Mouse (Mus musculus): Measurements from ENCODE around the gene Mrm1. TPM values are rescaled to one million over a fixed set of nuclear protein-coding genes. Genes with fewer than 3 reads are reported as not detected.
A peak's percentile ranks its signal among the peaks of the same experiment; 100 is the strongest.

Gene Mrm1
- polyA plus RNA-seq, 1 experiment from 2014 or later, result 18.5 TPM

DNA sequence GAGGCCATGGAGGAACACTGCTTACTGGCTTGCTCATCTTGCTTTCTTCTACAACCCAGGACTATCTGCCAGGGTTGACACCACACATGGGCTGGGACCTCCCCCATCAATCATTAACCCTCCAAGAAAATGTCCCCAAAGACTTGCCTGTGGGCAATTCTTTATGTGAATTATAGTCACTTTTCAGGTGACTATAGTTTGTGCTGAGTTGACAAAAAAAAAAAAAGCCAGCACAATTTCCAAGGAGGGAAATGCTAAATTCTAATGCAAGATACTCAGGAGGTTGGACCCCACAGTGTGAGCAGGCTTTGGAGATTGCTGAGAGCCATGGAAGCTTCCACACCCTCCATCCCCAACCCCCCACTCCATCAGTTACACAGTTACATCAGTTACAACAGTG is 25.8 kb downstream of the Mrm1 start:
- Histone ChIP-seq H3K36me3 (ENCODE audit: control insufficient read depth, insufficient read depth, low read length) (no peaks in the 10 kb centered on the region), H3K4me3 (ENCODE audit: low read depth, low read length) (no peak overlapping the region), H3K9ac (ENCODE audit: low read depth, low read length) (no peak overlapping the region), H3K27ac (ENCODE audit: low read length) (no peak overlapping the region), H3K27me3 (ENCODE audit: control insufficient read depth, insufficient read depth, low read depth, low read length) (0 out of 2 replicates have a peak, but pooled peaks cover 2% of the 10 kb centered on the region), H3K4me1 (ENCODE audit: control insufficient read depth, insufficient read depth, low read length) (peaks cover 4% of the 10 kb centered on the region; the same call in 1 of the 2 replicates), H3K4me2 (ENCODE audit: low read length) (no peak overlapping the region), H3K9me3 (replicated peaks; ENCODE audit: control insufficient read depth, low read length, poor library complexity, severe bottlenecking) (no peaks in the 10 kb centered on the region)
- ATAC-seq, result no peak

- H3K27ac ChIP-seq (ENCODE audit: low read length), result no peak overlapping the region
- no peaks in the 10 kb centered on the region for H3K9me3 ChIP-seq (replicated peaks; ENCODE audit: control insufficient read depth, low read length, poor library complexity, severe bottlenecking)
- no peak overlapping the region for H3K4me2 ChIP-seq (ENCODE audit: low read length)
- peaks cover 6% of the 10 kb centered on the region; the same call in 1 of the 2 replicates for H3K4me1 ChIP-seq (ENCODE audit: control insufficient read depth, insufficient read depth, low read length)
- H3K27me3 ChIP-seq (ENCODE audit: control insufficient read depth, insufficient read depth, low read depth, low read length), result 0 out of 2 replicates have a peak, but pooled peaks cover 2% of the 10 kb centered on the region
- no peak overlapping the region for H3K9ac ChIP-seq (ENCODE audit: low read depth, low read length)
- no peak overlapping the region for H3K4me3 ChIP-seq (ENCODE audit: low read depth, low read length)
- 43% methylated on average over 6 of the region's 6 CpGs for WGBS
- ATAC-seq, result no peak
- no peaks in the 10 kb centered on the region for H3K36me3 ChIP-seq (ENCODE audit: control insufficient read depth, insufficient read depth, low read length)
These were observed 28.9 kb downstream of the Mrm1 start for GRCm38 (mm10) chr11:84790383-84790782.

GRCm38 (mm10) chr11:84780143-84780870 is 39.0 kb downstream of the Mrm1 start:
- Histone ChIP-seq H3K4me2 (ENCODE audit: low read length) (peak overlapping the region; percentile 29), H3K4me1 (ENCODE audit: control insufficient read depth, insufficient read depth, low read length) (peaks cover 17% of the 10 kb centered on the region), H3K36me3 (ENCODE audit: control insufficient read depth, insufficient read depth, low read length) (no peaks in the 10 kb centered on the region), H3K9ac (ENCODE audit: low read depth, low read length) (no peak overlapping the region), H3K4me3 (ENCODE audit: low read depth, low read length) (no peak overlapping the region), H3K9me3 (replicated peaks; ENCODE audit: control insufficient read depth, low read length, poor library complexity, severe bottlenecking) (no peaks in the 10 kb centered on the region), H3K27ac (ENCODE audit: low read length) (no peak overlapping the region), H3K27me3 (ENCODE audit: control insufficient read depth, insufficient read depth, low read depth, low read length) (no peaks in the 10 kb centered on the region)
- 0 out of 2 replicates have a peak, but pooled peaks have one; percentile 32 for ATAC-seq
- 3% methylated on average over 19 of the region's 19 CpGs for WGBS

- Histone ChIP-seq H3K4me2 (ENCODE audit: low read length) (no peak overlapping the region), H3K9me3 (replicated peaks; ENCODE audit: control insufficient read depth, low read length, poor library complexity, severe bottlenecking) (no peaks in the 10 kb centered on the region), H3K27ac (ENCODE audit: low read length) (peak overlapping the region; percentile 50), H3K4me3 (ENCODE audit: low read depth, low read length) (no peak overlapping the region), H3K27me3 (ENCODE audit: control insufficient read depth, insufficient read depth, low read depth, low read length) (no peaks in the 10 kb centered on the region; the same call in 1 of the 2 replicates), H3K4me1 (ENCODE audit: control insufficient read depth, insufficient read depth, low read length) (peaks cover 20% of the 10 kb centered on the region), H3K36me3 (ENCODE audit: control insufficient read depth, insufficient read depth, low read length) (no peaks in the 10 kb centered on the region), H3K9ac (ENCODE audit: low read depth, low read length) (peak overlapping the region; percentile 40; the same call in 1 of the 2 replicates)
- peak; percentile 52; the same call in 1 of the 2 replicates for ATAC-seq
- WGBS, result 3% methylated on average over 4 of the region's 4 CpGs
These were observed 43.8 kb downstream of the Mrm1 start for GRCm38 (mm10) chr11:84775560-84775959.

DNA sequence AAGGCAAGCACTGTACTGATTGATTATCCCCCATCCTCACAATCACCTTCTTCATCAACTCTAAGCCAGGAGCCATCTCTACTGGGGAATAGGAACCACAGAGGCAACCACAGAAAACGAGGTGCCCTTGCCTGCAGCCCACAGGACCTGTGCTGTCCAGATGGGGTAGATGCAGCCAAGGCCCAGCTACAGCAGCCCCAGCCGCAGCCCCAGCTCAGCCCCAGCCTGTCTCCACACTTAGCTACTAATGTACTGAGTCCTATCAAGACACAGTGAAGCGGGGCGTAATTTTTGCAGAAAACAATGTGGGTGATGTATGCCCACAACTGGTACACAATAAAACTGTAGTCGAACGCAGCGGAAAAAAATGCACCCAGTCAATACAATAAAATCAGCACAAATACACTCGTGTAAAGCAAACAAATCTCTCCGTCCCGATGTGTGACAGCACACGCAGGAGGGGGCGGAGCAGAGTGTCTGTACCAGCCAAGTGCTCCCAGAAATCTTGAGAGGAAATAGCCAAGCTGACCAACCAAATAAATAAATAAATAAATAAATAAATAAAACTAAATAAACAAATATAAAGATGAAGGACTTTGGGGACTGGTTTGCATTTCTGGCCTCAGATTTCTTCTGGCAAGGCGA is 44.3 kb downstream of the Mrm1 start:
- Histone ChIP-seq H3K9ac (ENCODE audit: low read depth, low read length) (no peak overlapping the region), H3K4me1 (ENCODE audit: control insufficient read depth, insufficient read depth, low read length) (peaks cover 15% of the 10 kb centered on the region), H3K27ac (ENCODE audit: low read length) (peak overlapping the region; percentile 50; the same call in 1 of the 2 replicates), H3K9me3 (replicated peaks; ENCODE audit: control insufficient read depth, low read length, poor library complexity, severe bottlenecking) (no peaks in the 10 kb centered on the region), H3K36me3 (ENCODE audit: control insufficient read depth, insufficient read depth, low read length) (no peaks in the 10 kb centered on the region), H3K27me3 (ENCODE audit: control insufficient read depth, insufficient read depth, low read depth, low read length) (no peaks in the 10 kb centered on the region; the same call in 1 of the 2 replicates), H3K4me2 (ENCODE audit: low read length) (no peak overlapping the region), H3K4me3 (ENCODE audit: low read depth, low read length) (no peak overlapping the region)
- 37% methylated on average over 13 of the region's 13 CpGs for WGBS
- ATAC-seq, result no peak

- H3K27me3 ChIP-seq (ENCODE audit: control insufficient read depth, insufficient read depth, low read depth, low read length), result no peaks in the 10 kb centered on the region
- ATAC-seq, result no peak
- no peak overlapping the region for H3K4me2 ChIP-seq (ENCODE audit: low read length)
- no peaks in the 10 kb centered on the region for H3K36me3 ChIP-seq (ENCODE audit: control insufficient read depth, insufficient read depth, low read length)
- H3K4me3 ChIP-seq (ENCODE audit: low read depth, low read length), result no peak overlapping the region
- H3K27ac ChIP-seq (ENCODE audit: low read length), result no peak overlapping the region
- peaks cover 11% of the 10 kb centered on the region for H3K4me1 ChIP-seq (ENCODE audit: control insufficient read depth, insufficient read depth, low read length)
- no peak overlapping the region for H3K9ac ChIP-seq (ENCODE audit: low read depth, low read length)
- 76% methylated on average over 6 of the region's 6 CpGs for WGBS
- H3K9me3 ChIP-seq (replicated peaks; ENCODE audit: control insufficient read depth, low read length, poor library complexity, severe bottlenecking), result no peaks in the 10 kb centered on the region
These were observed 51.4 kb downstream of the Mrm1 start for GRCm38 (mm10) chr11:84767898-84768297.

GRCm38 (mm10) chr11:84765125-84765524 is 54.2 kb downstream of the Mrm1 start:
- H3K4me1 ChIP-seq (ENCODE audit: control insufficient read depth, insufficient read depth, low read length), result peaks cover 26% of the 10 kb centered on the region
- ATAC-seq, result no peak
- H3K9ac ChIP-seq (ENCODE audit: low read depth, low read length), result no peak overlapping the region
- no peak overlapping the region for H3K4me2 ChIP-seq (ENCODE audit: low read length)
- 35% methylated on average over 5 of the region's 5 CpGs for WGBS
- H3K9me3 ChIP-seq (replicated peaks; ENCODE audit: control insufficient read depth, low read length, poor library complexity, severe bottlenecking), result no peaks in the 10 kb centered on the region
- H3K4me3 ChIP-seq (ENCODE audit: low read depth, low read length), result no peak overlapping the region
- H3K36me3 ChIP-seq (ENCODE audit: control insufficient read depth, insufficient read depth, low read length), result no peaks in the 10 kb centered on the region
- no peaks in the 10 kb centered on the region for H3K27me3 ChIP-seq (ENCODE audit: control insufficient read depth, insufficient read depth, low read depth, low read length)
- no peak overlapping the region for H3K27ac ChIP-seq (ENCODE audit: low read length)

- 2% methylated on average over 21 of the region's 21 CpGs for WGBS
- H3K4me3 ChIP-seq (ENCODE audit: low read depth, low read length), result no peak overlapping the region
- H3K9me3 ChIP-seq (replicated peaks; ENCODE audit: control insufficient read depth, low read length, poor library complexity, severe bottlenecking), result no peaks in the 10 kb centered on the region
- peaks cover 30% of the 10 kb centered on the region for H3K4me1 ChIP-seq (ENCODE audit: control insufficient read depth, insufficient read depth, low read length)
- H3K27me3 ChIP-seq (ENCODE audit: control insufficient read depth, insufficient read depth, low read depth, low read length), result no peaks in the 10 kb centered on the region
- H3K4me2 ChIP-seq (ENCODE audit: low read length), result peak overlapping the region; percentile 26
- H3K9ac ChIP-seq (ENCODE audit: low read depth, low read length), result no peak overlapping the region
- ATAC-seq, result no peak
- H3K27ac ChIP-seq (ENCODE audit: low read length), result no peak overlapping the region
- H3K36me3 ChIP-seq (ENCODE audit: control insufficient read depth, insufficient read depth, low read length), result no peaks in the 10 kb centered on the region
These were observed 54.8 kb downstream of the Mrm1 start for GRCm38 (mm10) chr11:84764527-84764961.

DNA sequence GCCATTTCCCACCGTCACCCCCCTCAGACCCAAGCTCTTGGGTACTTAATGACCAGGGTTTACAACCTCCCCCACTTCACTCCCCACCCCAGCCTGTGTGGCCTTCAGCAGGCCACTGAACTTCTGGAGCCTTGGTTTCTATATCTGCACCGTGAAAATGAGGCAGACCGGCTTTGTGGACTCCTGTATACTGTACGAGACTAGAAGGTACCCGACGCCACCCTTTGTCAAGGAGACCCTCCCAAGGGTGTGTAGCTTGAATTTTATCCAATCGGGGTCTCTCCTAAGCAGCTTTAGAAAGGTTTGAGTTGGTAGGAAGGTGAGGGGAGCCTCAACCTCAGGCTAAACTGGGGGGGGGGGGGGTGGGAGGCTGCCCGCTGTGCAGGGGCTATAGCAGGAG is 55.2 kb downstream of the Mrm1 start:
- Histone ChIP-seq H3K9ac (ENCODE audit: low read depth, low read length) (no peak overlapping the region), H3K27ac (ENCODE audit: low read length) (no peak overlapping the region)

More for the DNA sequence above, 55.2 kb downstream of the Mrm1 start:
- Histone ChIP-seq H3K4me1 (ENCODE audit: control insufficient read depth, insufficient read depth, low read length) (peaks cover 33% of the 10 kb centered on the region), H3K4me3 (ENCODE audit: low read depth, low read length) (no peak overlapping the region), H3K36me3 (ENCODE audit: control insufficient read depth, insufficient read depth, low read length) (no peaks in the 10 kb centered on the region), H3K4me2 (ENCODE audit: low read length) (peak overlapping the region; percentile 26), H3K27me3 (ENCODE audit: control insufficient read depth, insufficient read depth, low read depth, low read length) (no peaks in the 10 kb centered on the region), H3K9me3 (replicated peaks; ENCODE audit: control insufficient read depth, low read length, poor library complexity, severe bottlenecking) (no peaks in the 10 kb centered on the region)
- ATAC-seq, result no peak
- WGBS, result 21% methylated on average over 8 of the region's 8 CpGs

Data from midbrain, embryonic 16.5 days (tissue).